Mouse (Mus musculus): ENCODE measurements around the gene Zmynd8.

GRCm38 (mm10) chr2:165874461-165875339, 24.1 kb downstream of the Zmynd8 start:
- TF ChIP-seq CTCF (IDR thresholded peaks at IDR 0.05; ENCODE audit: low read depth): peak; percentile 32
- TF ChIP-seq EP300 (IDR thresholded peaks at IDR 0.05; ENCODE audit: low read depth): peak; percentile 20; the same call in 1 of the 2 replicates

Measured in heart, postnatal 0 days (tissue).